Mouse (Mus musculus) ES-Bruce4 (cell line): ENCODE data around the gene Scgn. TPM values are rescaled to one million over a fixed set of nuclear protein-coding genes. Genes with fewer than 3 reads are reported as not detected.

Source experiments
- H3K27ac ChIP-seq: 2 replicates; pipeline ENCODE4 v1.5.1; 2012; ENCODE audit warnings: low read length, inconsistent platforms; ENCODE audit not compliant: insufficient read depth
- H3K27me3 ChIP-seq: 2 replicates; pipeline ENCODE4 v1.6.1; 2012; ENCODE audit warnings: mild to moderate bottlenecking, low read length, inconsistent platforms; ENCODE audit not compliant: control insufficient read depth, poor library complexity, insufficient read depth, severe bottlenecking
- H3K36me3 ChIP-seq: 2 replicates; pipeline ENCODE4 v1.6.1; 2012; ENCODE audit warnings: inconsistent platforms, mild to moderate bottlenecking, low read length, moderate library complexity; ENCODE audit not compliant: control insufficient read depth, poor library complexity, insufficient read depth, severe bottlenecking
- H3K4me1 ChIP-seq: one replicate; pipeline ENCODE4 v1.8.1; 2011; ENCODE audit warnings: low read length; ENCODE audit not compliant: control insufficient read depth, insufficient read depth
- H3K4me3 ChIP-seq: 2 replicates; pipeline ENCODE4 v1.5.1; 2011; ENCODE audit warnings: low read depth, mild to moderate bottlenecking, low read length
- H3K9ac ChIP-seq: 2 replicates; pipeline ENCODE4 v1.6.1; 2012; ENCODE audit warnings: low read depth, mild to moderate bottlenecking, inconsistent platforms; ENCODE audit not compliant: poor library complexity, severe bottlenecking
- H3K9me3 ChIP-seq: replicated peaks from 2 replicates; pipeline ENCODE4 v1.6.1; 2012; ENCODE audit warnings: mild to moderate bottlenecking, low read length, inconsistent platforms; ENCODE audit not compliant: control insufficient read depth, poor library complexity, insufficient read depth, severe bottlenecking
- CTCF ChIP-seq: IDR thresholded peaks from one replicate; pipeline ENCODE4 v1.8.1; 2011; ENCODE audit warnings: low read depth, low read length
- EP300 ChIP-seq: IDR thresholded peaks from 2 replicates; pipeline ENCODE4 v1.6.1; 2011; ENCODE audit warnings: low read depth, low read length; ENCODE audit not compliant: insufficient read depth
- POLR2A ChIP-seq: IDR thresholded peaks from one replicate; pipeline ENCODE4 v1.8.1; 2011; ENCODE audit warnings: low read length; ENCODE audit not compliant: insufficient read depth
- polyA plus RNA-seq: library from polyadenylated mRNA; stranded (reverse); fragments of >200 nt; gene quantifications from 2 replicates; pipeline ENCODE4 v1.2.4, GENCODE M21; 2011; ENCODE audit warnings: low read depth; ENCODE audit not compliant: missing spikeins, insufficient read depth, insufficient read length

Gene Scgn
- polyA plus RNA-seq, 1 experiment: not detected

- no peaks in the 10 kb centered on the region for H3K9me3 ChIP-seq
- H3K4me1 ChIP-seq: no peaks in the 10 kb centered on the region
- no peak overlapping the region for H3K27ac ChIP-seq
- H3K27me3 ChIP-seq: no peaks in the 10 kb centered on the region; the same call in 1 of the 2 replicates
- no peak overlapping the region for H3K4me3 ChIP-seq
- no peak for TF ChIP-seq POLR2A
- TF ChIP-seq EP300: no peak
- no peak for TF ChIP-seq CTCF
- H3K36me3 ChIP-seq: no peaks in the 10 kb centered on the region
- H3K9ac ChIP-seq: no peak overlapping the region
Measured at GRCm38 (mm10) chr13:23949484-23950246, 41.3 kb downstream of the Scgn start.

GRCm38 (mm10) chr13:23946254-23946653 lies 44.8 kb downstream of the Scgn start:
- no peak overlapping the region for H3K9ac ChIP-seq
- no peaks in the 10 kb centered on the region for H3K36me3 ChIP-seq
- H3K27me3 ChIP-seq: no peaks in the 10 kb centered on the region; the same call in 1 of the 2 replicates
- no peaks in the 10 kb centered on the region for H3K4me1 ChIP-seq
- H3K9me3 ChIP-seq: no peaks in the 10 kb centered on the region
- TF ChIP-seq POLR2A: no peak
- no peak for TF ChIP-seq EP300
- TF ChIP-seq CTCF: no peak
- no peak overlapping the region for H3K27ac ChIP-seq
- no peak overlapping the region for H3K4me3 ChIP-seq

GRCm38 (mm10) chr13:23942861-23943260 lies 48.2 kb downstream of the Scgn start:
- H3K36me3 ChIP-seq: no peaks in the 10 kb centered on the region
- TF ChIP-seq CTCF (peak; percentile 62), EP300 (no peak)
- H3K27me3 ChIP-seq: no peaks in the 10 kb centered on the region; the same call in 1 of the 2 replicates
- no peak overlapping the region for H3K4me3 ChIP-seq
- H3K9ac ChIP-seq: no peak overlapping the region
- H3K9me3 ChIP-seq: no peaks in the 10 kb centered on the region
- no peak overlapping the region for H3K27ac ChIP-seq
- H3K4me1 ChIP-seq: no peaks in the 10 kb centered on the region

- H3K9me3 ChIP-seq: no peaks in the 10 kb centered on the region
- no peaks in the 10 kb centered on the region for H3K4me1 ChIP-seq
- H3K27ac ChIP-seq: no peak overlapping the region
- no peaks in the 10 kb centered on the region; the same call in 1 of the 2 replicates for H3K27me3 ChIP-seq
- no peak overlapping the region for H3K4me3 ChIP-seq
- TF ChIP-seq CTCF (no peak), EP300 (no peak)
- H3K36me3 ChIP-seq: no peaks in the 10 kb centered on the region
- no peak overlapping the region for H3K9ac ChIP-seq
Measured at GRCm38 (mm10) chr13:23940291-23940690, 50.7 kb downstream of the Scgn start.

GRCm38 (mm10) chr13:23938699-23939098 lies 52.3 kb downstream of the Scgn start:
- Histone ChIP-seq H3K4me3 (no peak overlapping the region), H3K9me3 (no peaks in the 10 kb centered on the region), H3K9ac (no peak overlapping the region), H3K4me1 (no peaks in the 10 kb centered on the region), H3K27ac (no peak overlapping the region), H3K36me3 (no peaks in the 10 kb centered on the region), H3K27me3 (no peaks in the 10 kb centered on the region)
- TF ChIP-seq EP300 (no peak), CTCF (no peak), POLR2A (no peak)

GRCm38 (mm10) chr13:23934211-23934520 lies 56.8 kb downstream of the Scgn start, which contains the start of gene Hist1h2aa:
Gene Hist1h2aa, plus strand, starts transcription at chr13:23934462.
- H3K9ac ChIP-seq: no peak within 1 kb of the TSS
- H3K9me3 ChIP-seq: no peaks in the 10 kb centered on the region
- H3K36me3 ChIP-seq: no peaks in the 10 kb centered on the region
- H3K4me3 ChIP-seq: 0 out of 2 replicates have a peak within 1 kb of the TSS, but pooled peaks have one; percentile 12
- TF ChIP-seq CTCF (no peak), EP300 (no peak), POLR2A (no peak)
- H3K4me1 ChIP-seq: no peaks in the 10 kb centered on the region
- no peaks in the 10 kb centered on the region for H3K27me3 ChIP-seq
- no peak within 1 kb of the TSS for H3K27ac ChIP-seq
